Mouse (Mus musculus): ENCODE data around the gene Eme1. TPM values are rescaled to one million over a fixed set of nuclear protein-coding genes. Genes with fewer than 3 reads are reported as not detected.

The Eme1 gene
- polyA plus RNA-seq, 1 experiment, result 10.1 TPM

- H3K79me3 ChIP-seq (ENCODE audit: low read depth), result peaks cover 2% of the 10 kb centered on the region
- H3K36me3 ChIP-seq (ENCODE audit: control insufficient read depth, insufficient read depth), result peaks cover 78% of the 10 kb centered on the region
- no peaks in the 10 kb centered on the region for H3K79me2 ChIP-seq (ENCODE audit: control insufficient read depth, insufficient read depth)
- H3K4me3 ChIP-seq (ENCODE audit: insufficient read depth, poor library complexity, severe bottlenecking), result no peak overlapping the region
- H3ac ChIP-seq (ENCODE audit: control insufficient read depth, insufficient read length, low read depth), result no peak overlapping the region
- no peak for TF ChIP-seq MYOD1 (IDR thresholded peaks at IDR 0.05; ENCODE audit: control insufficient read depth, insufficient read length, low read depth)
- TF ChIP-seq CTCF (IDR thresholded peaks at IDR 0.05; ENCODE audit: control insufficient read depth, insufficient read depth, insufficient read length), result no peak
- TF ChIP-seq MAX (IDR thresholded peaks at IDR 0.05), result no peak
- TF ChIP-seq CEBPB (IDR thresholded peaks at IDR 0.05; ENCODE audit: low read depth), result no peak
- no peak for TF ChIP-seq FOSL1 (IDR thresholded peaks at IDR 0.05; ENCODE audit: insufficient read depth, low read length, poor library complexity, severe bottlenecking)
- no peaks in the 10 kb centered on the region for H3K27me3 ChIP-seq (ENCODE audit: control insufficient read depth, insufficient read depth, insufficient read length)
These were observed 9.1 kb downstream of the Eme1 start for GRCm38 (mm10) chr11:94644461-94645219.

- TF ChIP-seq CTCF (IDR thresholded peaks at IDR 0.05; ENCODE audit: control insufficient read depth, insufficient read depth, insufficient read length), result no peak
- TF ChIP-seq MYOG (IDR thresholded peaks at IDR 0.05; ENCODE audit: control insufficient read depth, extremely low read depth, insufficient read length), result no peak
- TF ChIP-seq MAX (IDR thresholded peaks at IDR 0.05), result no peak
- TF ChIP-seq CEBPB (IDR thresholded peaks at IDR 0.05; ENCODE audit: low read depth), result no peak
- TF ChIP-seq USF1 (IDR thresholded peaks at IDR 0.05; ENCODE audit: low read depth), result no peak
- no peak for TF ChIP-seq MYOD1 (IDR thresholded peaks at IDR 0.05; ENCODE audit: control insufficient read depth, insufficient read length, low read depth)
- TF ChIP-seq FOSL1 (IDR thresholded peaks at IDR 0.05; ENCODE audit: insufficient read depth, low read length, poor library complexity, severe bottlenecking), result no peak
- no peak overlapping the region for H3K4me3 ChIP-seq (ENCODE audit: insufficient read depth, poor library complexity, severe bottlenecking)
- H3K36me3 ChIP-seq (ENCODE audit: control insufficient read depth, insufficient read depth), result peaks cover 79% of the 10 kb centered on the region
- H3ac ChIP-seq (ENCODE audit: control insufficient read depth, insufficient read length, low read depth), result no peak overlapping the region
- H3K79me3 ChIP-seq (ENCODE audit: low read depth), result peaks cover 59% of the 10 kb centered on the region
- H3K79me2 ChIP-seq (ENCODE audit: control insufficient read depth, insufficient read depth), result peaks cover 87% of the 10 kb centered on the region
- no peaks in the 10 kb centered on the region for H3K27me3 ChIP-seq (ENCODE audit: control insufficient read depth, insufficient read depth, insufficient read length)
These were observed 19.3 kb downstream of the Eme1 start for GRCm38 (mm10) chr11:94634431-94634830.

DNA sequence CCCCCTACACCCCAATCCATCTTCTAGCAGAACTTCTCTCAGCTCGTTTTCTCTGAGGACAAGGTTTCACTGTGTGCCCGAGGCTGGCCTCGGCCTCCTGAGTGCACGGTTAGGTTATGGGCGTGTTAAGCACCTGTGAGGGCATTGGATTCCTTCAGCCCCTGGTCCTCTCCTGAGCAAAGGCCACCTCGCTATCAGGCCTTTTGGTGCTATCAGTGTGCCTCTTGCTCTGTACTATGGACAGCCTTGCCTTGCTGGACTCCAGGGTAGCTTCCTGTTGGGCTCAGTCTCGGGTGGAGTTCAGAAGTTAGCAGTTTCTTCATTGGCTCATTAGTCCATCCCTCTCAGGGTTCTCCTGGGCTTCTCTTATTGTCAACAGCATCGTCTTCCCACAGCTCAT, 20.8 kb downstream of the Eme1 start:
- H3K27me3 ChIP-seq (ENCODE audit: control insufficient read depth, insufficient read depth, insufficient read length), result no peaks in the 10 kb centered on the region
- peaks cover 85% of the 10 kb centered on the region for H3K79me2 ChIP-seq (ENCODE audit: control insufficient read depth, insufficient read depth)
- TF ChIP-seq MYOD1 (IDR thresholded peaks at IDR 0.05; ENCODE audit: control insufficient read depth, insufficient read length, low read depth), result no peak
- TF ChIP-seq MYOG (IDR thresholded peaks at IDR 0.05; ENCODE audit: control insufficient read depth, extremely low read depth, insufficient read length), result no peak
- TF ChIP-seq USF1 (IDR thresholded peaks at IDR 0.05; ENCODE audit: low read depth), result no peak
- peaks cover 65% of the 10 kb centered on the region for H3K36me3 ChIP-seq (ENCODE audit: control insufficient read depth, insufficient read depth)
- H3ac ChIP-seq (ENCODE audit: control insufficient read depth, insufficient read length, low read depth), result no peak overlapping the region
- no peak overlapping the region for H3K4me3 ChIP-seq (ENCODE audit: insufficient read depth, poor library complexity, severe bottlenecking)
- H3K79me3 ChIP-seq (ENCODE audit: low read depth), result peaks cover 58% of the 10 kb centered on the region

DNA sequence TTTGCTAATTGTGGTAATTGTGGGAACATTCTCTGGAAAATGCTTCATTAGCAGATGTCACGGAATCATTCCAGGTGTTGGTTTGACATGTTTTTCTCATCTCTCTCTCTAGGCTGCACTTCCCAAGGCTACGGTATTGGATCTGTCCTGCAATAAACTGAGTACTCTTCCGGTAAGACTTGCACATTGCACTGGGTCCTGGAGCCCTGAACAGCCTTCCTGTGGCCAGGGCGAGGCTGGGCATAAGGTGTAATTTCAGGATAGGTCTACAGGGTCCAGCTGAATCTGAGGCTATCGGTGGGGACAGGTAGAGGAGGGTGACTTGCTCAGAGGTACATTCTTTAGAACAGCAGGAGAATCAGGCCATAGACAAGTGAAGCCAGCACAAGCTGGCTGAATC, 21.8 kb downstream of the Eme1 start:
- Histone ChIP-seq H3ac (ENCODE audit: control insufficient read depth, insufficient read length, low read depth) (no peak overlapping the region), H3K27me3 (ENCODE audit: control insufficient read depth, insufficient read depth, insufficient read length) (no peaks in the 10 kb centered on the region), H3K36me3 (ENCODE audit: control insufficient read depth, insufficient read depth) (peaks cover 55% of the 10 kb centered on the region), H3K4me3 (ENCODE audit: insufficient read depth, poor library complexity, severe bottlenecking) (no peak overlapping the region), H3K79me3 (ENCODE audit: low read depth) (peaks cover 55% of the 10 kb centered on the region), H3K79me2 (ENCODE audit: control insufficient read depth, insufficient read depth) (peaks cover 75% of the 10 kb centered on the region)
- TF ChIP-seq FOSL1 (IDR thresholded peaks at IDR 0.05; ENCODE audit: insufficient read depth, low read length, poor library complexity, severe bottlenecking), result no peak
- no peak for TF ChIP-seq MYOG (IDR thresholded peaks at IDR 0.05; ENCODE audit: control insufficient read depth, extremely low read depth, insufficient read length)
- TF ChIP-seq CTCF (IDR thresholded peaks at IDR 0.05; ENCODE audit: control insufficient read depth, insufficient read depth, insufficient read length), result no peak
- TF ChIP-seq MAX (IDR thresholded peaks at IDR 0.05), result no peak
- no peak for TF ChIP-seq CEBPB (IDR thresholded peaks at IDR 0.05; ENCODE audit: low read depth)
- TF ChIP-seq MYOD1 (IDR thresholded peaks at IDR 0.05; ENCODE audit: control insufficient read depth, insufficient read length, low read depth), result no peak
- no peak for TF ChIP-seq USF1 (IDR thresholded peaks at IDR 0.05; ENCODE audit: low read depth)

DNA sequence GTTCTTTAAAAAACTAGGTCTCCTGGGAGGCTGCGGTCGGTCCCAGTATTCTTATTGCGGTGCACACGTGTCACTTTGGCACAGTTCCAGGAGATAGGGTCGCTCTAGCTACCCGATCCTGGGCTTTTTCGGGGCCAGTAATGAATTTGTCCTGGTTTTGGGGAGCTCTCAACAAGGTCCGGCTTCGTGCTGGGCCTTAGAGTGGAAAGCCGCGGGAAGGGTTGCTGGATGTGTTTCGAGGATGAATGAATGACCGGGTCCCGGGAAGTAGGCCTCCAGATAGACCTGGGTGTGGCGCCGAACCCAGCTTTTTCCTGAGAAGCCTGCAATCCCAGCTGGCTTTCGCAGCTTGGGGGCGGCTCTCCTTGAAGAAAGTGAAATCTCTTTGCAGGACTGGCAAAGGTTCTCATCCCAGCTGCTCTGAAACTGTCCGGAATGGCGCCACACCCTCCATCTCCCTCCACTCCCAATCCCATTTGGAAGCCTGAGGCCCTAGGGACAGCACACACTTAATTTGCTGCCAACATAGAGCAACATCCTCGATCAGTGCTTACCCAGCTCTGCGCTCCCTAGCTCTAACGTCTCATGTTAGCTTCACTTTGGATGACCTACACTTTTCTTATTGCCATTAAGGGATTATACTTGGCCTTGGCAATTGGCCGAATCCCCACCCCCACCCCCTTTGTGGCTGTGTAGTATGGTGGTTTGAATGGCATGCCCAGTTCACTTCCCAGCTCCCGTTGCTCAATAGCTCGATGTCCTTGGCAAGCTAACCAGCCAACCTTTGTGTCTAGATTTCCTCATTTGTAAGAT, 23.4 kb downstream of the Eme1 start:
- H3K27me3 ChIP-seq (ENCODE audit: control insufficient read depth, insufficient read depth, insufficient read length), result no peaks in the 10 kb centered on the region
- peak overlapping the region; percentile 100 for H3K4me3 ChIP-seq (ENCODE audit: insufficient read depth, poor library complexity, severe bottlenecking)
- TF ChIP-seq USF1 (IDR thresholded peaks at IDR 0.05; ENCODE audit: low read depth), result peak; percentile 49
- TF ChIP-seq MAX (IDR thresholded peaks at IDR 0.05), result peak; percentile 72
- peak; percentile 70 for TF ChIP-seq CEBPB (IDR thresholded peaks at IDR 0.05; ENCODE audit: low read depth)
- no peak for TF ChIP-seq FOSL1 (IDR thresholded peaks at IDR 0.05; ENCODE audit: insufficient read depth, low read length, poor library complexity, severe bottlenecking)
- TF ChIP-seq MYOG (IDR thresholded peaks at IDR 0.05; ENCODE audit: control insufficient read depth, extremely low read depth, insufficient read length), result no peak
- no peak for TF ChIP-seq CTCF (IDR thresholded peaks at IDR 0.05; ENCODE audit: control insufficient read depth, insufficient read depth, insufficient read length)
- no peak for TF ChIP-seq MYOD1 (IDR thresholded peaks at IDR 0.05; ENCODE audit: control insufficient read depth, insufficient read length, low read depth)
- H3K79me2 ChIP-seq (ENCODE audit: control insufficient read depth, insufficient read depth), result peaks cover 59% of the 10 kb centered on the region
- peaks cover 47% of the 10 kb centered on the region for H3K79me3 ChIP-seq (ENCODE audit: low read depth)
- H3K36me3 ChIP-seq (ENCODE audit: control insufficient read depth, insufficient read depth), result peaks cover 39% of the 10 kb centered on the region
- peak overlapping the region; percentile 96 for H3ac ChIP-seq (ENCODE audit: control insufficient read depth, insufficient read length, low read depth)

Data from C2C12 (cell line).